Mouse (Mus musculus) ES-E14 (cell line): ENCODE measurements around the gene Cnih2.

Experiments used
- MAFK ChIP-seq: IDR thresholded peaks from 2 replicates; pipeline ENCODE4 v1.6.1; 2014; ENCODE audit warnings: mild to moderate bottlenecking, low read depth, low read length, inconsistent platforms; ENCODE audit not compliant: insufficient read depth
- ZC3H11A ChIP-seq: IDR thresholded peaks from 2 replicates; pipeline ENCODE4 v1.6.1; 2012; ENCODE audit warnings: low read depth, mild to moderate bottlenecking, inconsistent platforms, low read length, borderline replicate concordance
- ZNF384 ChIP-seq: IDR thresholded peaks from 2 replicates; pipeline ENCODE4 v1.6.1; 2012; ENCODE audit warnings: low read depth, low read length, inconsistent platforms

DNA sequence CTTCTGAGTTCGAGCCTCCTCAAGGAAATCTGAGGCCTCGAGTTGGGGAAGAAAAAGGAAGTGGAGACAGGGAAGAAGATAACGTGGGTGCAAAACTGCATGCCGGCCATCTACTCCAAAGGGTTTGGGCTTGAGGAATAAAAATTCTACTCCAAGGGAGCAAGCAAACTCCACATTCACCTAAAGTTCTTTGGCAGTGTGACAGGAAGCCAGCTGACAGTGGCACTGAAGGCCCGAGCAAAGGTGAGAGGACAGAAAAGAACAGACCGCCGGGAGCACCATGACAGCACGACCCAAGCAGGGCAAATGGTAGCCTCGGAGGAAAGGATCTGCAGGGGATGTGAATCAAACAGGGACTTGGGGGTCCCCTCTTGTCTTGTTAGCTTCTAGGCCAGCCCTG is 7.8 kb upstream of the Cnih2 start:
- TF ChIP-seq MAFK: no peak
- TF ChIP-seq ZNF384: no peak
- TF ChIP-seq ZC3H11A: no peak
